Mouse (Mus musculus): ENCODE results near the gene Tmem199.

The Tmem199 gene

GRCm38 (mm10) chr11:78475289-78475688 lies 36.7 kb downstream of the Tmem199 start:
- no peak for DNase-seq

- DNase-seq = no peak
Measured at GRCm38 (mm10) chr11:78471326-78472103, 40.5 kb downstream of the Tmem199 start.

- no peak for DNase-seq
Measured at GRCm38 (mm10) chr11:78467932-78468331, 44.0 kb downstream of the Tmem199 start.

- DNase-seq = no peak
Measured at GRCm38 (mm10) chr11:78467515-78467914, 44.5 kb downstream of the Tmem199 start.

- peak; percentile 40 to 53 for DNase-seq
Measured at GRCm38 (mm10) chr11:78466242-78466912, 45.6 kb downstream of the Tmem199 start.

- peak; percentile 71 to 81 for DNase-seq
Measured at GRCm38 (mm10) chr11:78465568-78466180, 46.3 kb downstream of the Tmem199 start, which contains the start of gene Slc46a1. TSS of gene Slc46a1 (plus strand) at chr11:78465697.

- no peak for DNase-seq
Measured at GRCm38 (mm10) chr11:78465116-78465515, 46.9 kb downstream of the Tmem199 start.

- DNase-seq = no peak
Measured at GRCm38 (mm10) chr11:78463286-78464036, 48.5 kb downstream of the Tmem199 start.

- no peak for DNase-seq
Measured at GRCm38 (mm10) chr11:78462669-78463068, 49.3 kb downstream of the Tmem199 start.

GRCm38 (mm10) chr11:78461894-78462293 lies 50.1 kb downstream of the Tmem199 start:
- peak in 1 of 2 experiments; percentile 27 for DNase-seq

- no peak for DNase-seq
Measured at GRCm38 (mm10) chr11:78458740-78459139, 53.2 kb downstream of the Tmem199 start.

Measured in cerebellum, postnatal 14 days (tissue).